Mouse (Mus musculus) liver, postnatal 0 days (tissue): Measurements from ENCODE around the gene Prickle2. TPM values are rescaled to one million over a fixed set of nuclear protein-coding genes. Genes with fewer than 3 reads are reported as not detected.
A peak's percentile ranks its signal among the peaks of the same experiment; 100 is the strongest.

Experiments
- ATAC-seq: fragments of 200-750 bp; cut with Nextera tagmentation; 2 replicates; pipeline ENCODE4 v1.8.0; 2017; ENCODE audit warnings: mild to moderate bottlenecking, moderate library complexity
- DNase-seq: peaks from one replicate; pipeline ENCODE4 v3.0.0-alpha.2; 2016
- H3K27ac ChIP-seq: fragments of 300-500 bp; sonication (generic); 2 replicates; pipeline ENCODE4 v1.5.1; 2014; ENCODE audit warnings: antibody characterized with exemption, moderate library complexity, mild to moderate bottlenecking, low read depth
- H3K27me3 ChIP-seq: fragments of 300-500 bp; sonication (generic); 2 replicates; pipeline ENCODE4 v1.6.1; 2014; ENCODE audit warnings: low read length, control low read depth, mixed read lengths; ENCODE audit not compliant: insufficient read depth
- H3K36me3 ChIP-seq: fragments of 300-500 bp; sonication (generic); replicated peaks from 2 replicates; pipeline ENCODE4 v1.6.1; 2014; ENCODE audit warnings: mild to moderate bottlenecking, control low read depth, low read length, moderate library complexity, mixed read lengths; ENCODE audit not compliant: insufficient read depth
- H3K4me1 ChIP-seq: fragments of 300-500 bp; sonication (generic); 2 replicates; pipeline ENCODE4 v1.6.1; 2014; ENCODE audit warnings: antibody characterized with exemption, mild to moderate bottlenecking, control low read depth; ENCODE audit not compliant: insufficient read depth
- H3K4me2 ChIP-seq: fragments of 300-500 bp; sonication (generic); 2 replicates; pipeline ENCODE4 v1.6.1; 2014; ENCODE audit warnings: low read depth, mild to moderate bottlenecking, low read length, moderate library complexity, mixed read lengths
- H3K4me3 ChIP-seq: fragments of 300-500 bp; sonication (generic); 2 replicates; pipeline ENCODE4 v1.5.1; 2014; ENCODE audit warnings: low read depth, low read length
- H3K9ac ChIP-seq: fragments of 300-500 bp; sonication (generic); replicated peaks from 2 replicates; pipeline ENCODE4 v1.6.1; 2014; ENCODE audit warnings: mild to moderate bottlenecking, moderate library complexity
- H3K9me3 ChIP-seq: fragments of 300-500 bp; sonication (generic); 2 replicates; pipeline ENCODE4 v1.6.1; 2016; ENCODE audit warnings: mild to moderate bottlenecking, control low read depth, low read length, mixed read lengths
- CTCF ChIP-seq: sonication (generic); IDR thresholded peaks from 2 replicates; pipeline ENCODE4 v1.5.1; 2016; ENCODE audit warnings: antibody characterized with exemption, low read depth
- EP300 ChIP-seq: IDR thresholded peaks from 2 replicates; pipeline ENCODE4 v1.6.1; 2016; ENCODE audit warnings: antibody characterized with exemption, low read depth, mild to moderate bottlenecking
- WGBS: fragments of 180-500 bp; shearing (Covaris S2); extraction: QIAGEN DNeasy Blood & Tissue Kit; methylation state at CpG from one replicate; pipeline ENCODE4 v1.1.7; 2014; ENCODE audit not compliant: insufficient replicate concordance; 5-methylcytosine and 5-hydroxymethylcytosine counted together
- polyA plus RNA-seq: library from polyadenylated mRNA; unstranded; fragments of >200 nt; fragmentation: Nextera tagmentation; extraction: Ambion mirVana; gene quantifications from 2 replicates; pipeline ENCODE4 v1.2.1, GENCODE M21; 2015

Prickle2 gene
- polyA plus RNA-seq, 1 experiment from 2014 or later = 0.28 TPM

- DNase-seq (no peak), ATAC-seq (no peak)
- 49% methylated on average over 7 of the region's 7 CpGs for WGBS
- TF ChIP-seq EP300 = no peak
- no peak for TF ChIP-seq CTCF
- Histone ChIP-seq H3K4me1 (no peaks in the 10 kb centered on the region), H3K36me3 (no peaks in the 10 kb centered on the region), H3K4me3 (no peak overlapping the region), H3K9me3 (no peaks in the 10 kb centered on the region), H3K27me3 (no peaks in the 10 kb centered on the region), H3K4me2 (no peak overlapping the region), H3K9ac (no peak overlapping the region), H3K27ac (peak overlapping the region; percentile 34; the same call in 1 of the 2 replicates)
Observed at GRCm38 (mm10) chr6:92464781-92465337, 241.1 kb downstream of the Prickle2 start.

GRCm38 (mm10) chr6:92463768-92464167 lies 242.2 kb downstream of the Prickle2 start:
- H3K4me2 ChIP-seq = no peak overlapping the region
- DNase-seq (no peak), ATAC-seq (no peak)
- no peak overlapping the region for H3K9ac ChIP-seq
- H3K4me1 ChIP-seq = no peaks in the 10 kb centered on the region
- no peaks in the 10 kb centered on the region for H3K27me3 ChIP-seq
- H3K27ac ChIP-seq = no peak overlapping the region
- H3K9me3 ChIP-seq = no peaks in the 10 kb centered on the region
- H3K4me3 ChIP-seq = no peak overlapping the region
- no peaks in the 10 kb centered on the region for H3K36me3 ChIP-seq
- TF ChIP-seq CTCF = no peak
- TF ChIP-seq EP300 = no peak
- 43% methylated on average over 9 of the region's 9 CpGs for WGBS

GRCm38 (mm10) chr6:92460750-92461149 lies 245.2 kb downstream of the Prickle2 start:
- TF ChIP-seq CTCF = no peak
- no peak for TF ChIP-seq EP300
- no peak overlapping the region for H3K27ac ChIP-seq
- H3K27me3 ChIP-seq = no peaks in the 10 kb centered on the region
- no peak for ATAC-seq
- no peaks in the 10 kb centered on the region for H3K9me3 ChIP-seq
- no peak for DNase-seq
- no peak overlapping the region for H3K4me2 ChIP-seq
- H3K9ac ChIP-seq = no peak overlapping the region
- H3K36me3 ChIP-seq = no peaks in the 10 kb centered on the region
- H3K4me3 ChIP-seq = no peak overlapping the region
- WGBS = 69% methylated on average over 2 of the region's 2 CpGs
- H3K4me1 ChIP-seq = no peaks in the 10 kb centered on the region

DNA sequence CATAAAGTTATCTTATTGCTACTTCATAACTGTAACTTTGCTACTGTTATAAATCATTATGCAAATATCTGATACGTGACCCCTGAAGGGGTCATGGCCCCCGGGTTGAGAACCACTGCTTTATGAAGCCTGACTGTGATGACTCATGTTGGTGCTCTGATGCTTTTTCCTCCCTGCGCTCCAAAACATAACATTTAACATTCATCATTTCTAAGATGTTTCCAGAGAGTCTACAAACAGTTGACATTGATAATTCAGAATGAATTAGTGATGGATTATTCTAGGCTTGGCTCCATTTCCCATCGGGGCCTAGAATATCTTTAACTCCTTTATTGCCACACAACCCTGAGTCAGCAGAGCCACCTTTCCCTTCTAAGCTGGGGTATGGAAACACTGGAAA lies 247.9 kb downstream of the Prickle2 start:
- no peaks in the 10 kb centered on the region for H3K4me1 ChIP-seq
- no peak for DNase-seq

GRCm38 (mm10) chr6:92451421-92451820 lies 254.5 kb downstream of the Prickle2 start:
- Histone ChIP-seq H3K4me3 (no peak overlapping the region), H3K9ac (no peak overlapping the region), H3K27me3 (no peaks in the 10 kb centered on the region), H3K27ac (no peak overlapping the region), H3K4me2 (no peak overlapping the region), H3K36me3 (no peaks in the 10 kb centered on the region), H3K9me3 (no peaks in the 10 kb centered on the region), H3K4me1 (no peaks in the 10 kb centered on the region)
- no peak for DNase-seq
- ATAC-seq = no peak
- TF ChIP-seq EP300 = no peak
- no peak for TF ChIP-seq CTCF
- 89% methylated on average over 1 of the region's 1 CpGs for WGBS

More for the DNA sequence above, 247.9 kb downstream of the Prickle2 start:
- Histone ChIP-seq H3K9ac (no peak overlapping the region), H3K27me3 (no peaks in the 10 kb centered on the region), H3K4me3 (no peak overlapping the region), H3K4me2 (no peak overlapping the region), H3K36me3 (no peaks in the 10 kb centered on the region), H3K9me3 (no peaks in the 10 kb centered on the region), H3K27ac (no peak overlapping the region)
- no peak for ATAC-seq
- WGBS = 67% methylated on average over 4 of the region's 4 CpGs
- TF ChIP-seq CTCF = no peak
- no peak for TF ChIP-seq EP300

DNA sequence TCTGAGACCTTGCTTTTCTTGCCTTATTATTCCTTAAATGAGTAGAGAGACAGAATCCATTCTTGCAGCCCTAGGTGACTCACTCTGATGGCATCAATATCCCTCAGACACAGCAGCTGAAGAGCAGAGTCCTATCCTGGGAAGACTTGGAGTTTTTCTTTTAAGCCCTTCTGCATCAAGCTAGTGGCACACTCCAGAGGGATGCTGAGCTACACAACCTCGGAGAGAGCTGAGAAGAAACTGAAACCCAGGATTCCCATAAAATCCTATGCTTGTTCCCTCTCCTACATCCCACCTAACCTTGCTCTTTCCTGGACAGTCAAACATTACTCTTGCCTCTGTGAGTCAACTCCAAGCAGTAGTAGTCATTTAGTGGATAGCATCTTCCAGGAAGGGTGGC lies 256.0 kb downstream of the Prickle2 start:
- H3K27ac ChIP-seq = no peak overlapping the region
- H3K4me1 ChIP-seq = no peaks in the 10 kb centered on the region
- no peak overlapping the region for H3K4me2 ChIP-seq
- no peak for DNase-seq
- ATAC-seq = no peak
- H3K27me3 ChIP-seq = no peaks in the 10 kb centered on the region
- H3K36me3 ChIP-seq = no peaks in the 10 kb centered on the region
- no peak for TF ChIP-seq CTCF
- no peak for TF ChIP-seq EP300
- no peak overlapping the region for H3K9ac ChIP-seq
- WGBS = 68% methylated on average over 1 of the region's 1 CpGs
- H3K9me3 ChIP-seq = no peaks in the 10 kb centered on the region
- H3K4me3 ChIP-seq = no peak overlapping the region

- no peaks in the 10 kb centered on the region for H3K27me3 ChIP-seq
- no peak overlapping the region for H3K27ac ChIP-seq
- no peak for DNase-seq
- H3K9me3 ChIP-seq = no peaks in the 10 kb centered on the region
- H3K36me3 ChIP-seq = no peaks in the 10 kb centered on the region
- H3K4me1 ChIP-seq = no peaks in the 10 kb centered on the region
- TF ChIP-seq EP300 (0 out of 2 replicates have a peak, but pooled peaks have one; percentile 10), CTCF (no peak)
- no peak overlapping the region for H3K4me2 ChIP-seq
- WGBS = 56% methylated on average over 3 of the region's 3 CpGs
- H3K9ac ChIP-seq = no peak overlapping the region
- H3K4me3 ChIP-seq = no peak overlapping the region
- no peak for ATAC-seq
Observed at GRCm38 (mm10) chr6:92446662-92447061, 259.3 kb downstream of the Prickle2 start.
